Mouse (Mus musculus) induced T-regulatory cell, adult 2 months (primary cell): ENCODE data around the gene Slc9a5.

ENCODE experiments used
- DNase-seq: peaks from one replicate; pipeline ENCODE4 v3.0.0-alpha.2; 2012; ENCODE audit warnings: low read depth

The Slc9a5 gene

GRCm38 (mm10) chr8:105355179-105356024 lies 6.8 kb downstream of the Slc9a5 start:
- peak; percentile 29 for DNase-seq

- no peak for DNase-seq
Observed at GRCm38 (mm10) chr8:105356681-105357080, 8.0 kb downstream of the Slc9a5 start.

GRCm38 (mm10) chr8:105359208-105359607 lies 10.6 kb downstream of the Slc9a5 start:
- no peak for DNase-seq

GRCm38 (mm10) chr8:105359646-105360045 lies 11.0 kb downstream of the Slc9a5 start:
- DNase-seq, result no peak

- DNase-seq, result no peak
Observed at GRCm38 (mm10) chr8:105361751-105362702, 13.4 kb downstream of the Slc9a5 start.

- DNase-seq, result peak; percentile 46
Observed at GRCm38 (mm10) chr8:105367107-105367506, 18.5 kb downstream of the Slc9a5 start.

- DNase-seq, result no peak
Observed at GRCm38 (mm10) chr8:105372473-105372872, 23.8 kb downstream of the Slc9a5 start.

GRCm38 (mm10) chr8:105373032-105373431 lies 24.4 kb downstream of the Slc9a5 start, which contains the start of gene Plekhg4:
Plekhg4 (plus strand) TSS chr8:105373274.
- DNase-seq, result no peak

GRCm38 (mm10) chr8:105374513-105374966 lies 25.9 kb downstream of the Slc9a5 start:
- peak; percentile 45 for DNase-seq

- no peak for DNase-seq
Observed at GRCm38 (mm10) chr8:105378673-105379072, 30.0 kb downstream of the Slc9a5 start.

GRCm38 (mm10) chr8:105380308-105380707 lies 31.7 kb downstream of the Slc9a5 start:
- no peak for DNase-seq

GRCm38 (mm10) chr8:105384070-105384469 lies 35.4 kb downstream of the Slc9a5 start:
- peak; percentile 20 for DNase-seq

GRCm38 (mm10) chr8:105387151-105387550 lies 38.5 kb downstream of the Slc9a5 start:
- no peak for DNase-seq

GRCm38 (mm10) chr8:105389096-105389495 lies 40.5 kb downstream of the Slc9a5 start:
- DNase-seq, result no peak

- no peak for DNase-seq
Observed at GRCm38 (mm10) chr8:105393089-105393787, 44.6 kb downstream of the Slc9a5 start.

- DNase-seq, result no peak
Observed at GRCm38 (mm10) chr8:105393915-105394314, 45.3 kb downstream of the Slc9a5 start.

- peak; percentile 50 for DNase-seq
Observed at GRCm38 (mm10) chr8:105397747-105398146, 49.1 kb downstream of the Slc9a5 start.

GRCm38 (mm10) chr8:105400016-105400415 lies 51.4 kb downstream of the Slc9a5 start:
- no peak for DNase-seq

- no peak for DNase-seq
Observed at GRCm38 (mm10) chr8:105403467-105403866, 54.8 kb downstream of the Slc9a5 start.

GRCm38 (mm10) chr8:105404496-105404895 lies 55.9 kb downstream of the Slc9a5 start:
- DNase-seq, result no peak

GRCm38 (mm10) chr8:105406416-105406815 lies 57.8 kb downstream of the Slc9a5 start:
- DNase-seq, result no peak

- no peak for DNase-seq
Observed at GRCm38 (mm10) chr8:105408331-105408730, 59.7 kb downstream of the Slc9a5 start.
